Comparison of ENCODE assay signal across 11 mouse cellular contexts in genomic region chr1:86473109-86473760, GRCm38 (mm10). TPM values are rescaled to one million over a fixed set of nuclear protein-coding genes. Genes with fewer than 3 reads are reported as not detected.
A peak's percentile ranks its signal among the peaks of the same experiment; 100 is the strongest.
DNase-seq lines count a peak whose midpoint lies in the region; ATAC-seq and TF ChIP-seq lines count a peak whose summit lies in the region.
"Had no signal": no experiment of that assay in that cellular context is flagged by ENCODE, and none has a peak within 500 bp of the region (broad histone marks: within the 10 kb centered on the region; RNA-seq: fewer than 3 reads in every experiment).

No protein-coding gene starts in this region.

- H3K27me3 ChIP-seq in kidney, embryonic 15.5 days, result no peaks in the 10 kb centered on the region
- no peaks in the 10 kb centered on the region for H3K27me3 ChIP-seq in intestine, embryonic 15.5 days (replicated peaks)
- no peaks in the 10 kb centered on the region for H3K27me3 ChIP-seq in neural tube, embryonic 13.5 days
- H3K27me3 ChIP-seq: midbrain, embryonic 15.5 days; Patski had no signal

- no peak for DNase-seq in kidney, postnatal 25 days
- DNase-seq in ovary, postnatal 10 days (ENCODE audit: low spot score), result no peak
- DNase-seq in cerebellum, postnatal 4 days (ENCODE audit: low spot score in 2 of 2), result no peak
- DNase-seq: cerebellum, postnatal 14 days; spleen, adult 18-20 months had no signal

- no peak overlapping the region for H3K4me2 ChIP-seq in kidney, embryonic 15.5 days
- H3K4me2 ChIP-seq in intestine, embryonic 15.5 days (replicated peaks), result no peak overlapping the region
- H3K4me2 ChIP-seq in neural tube, embryonic 13.5 days, result no peak overlapping the region
- H3K4me2 ChIP-seq: midbrain, embryonic 15.5 days had no signal

- H3K9ac ChIP-seq in kidney, embryonic 15.5 days, result peak overlapping the region; percentile 29; the same call in 1 of the 2 replicates
- H3K9ac ChIP-seq in intestine, embryonic 15.5 days, result no peak overlapping the region
- H3K9ac ChIP-seq in neural tube, embryonic 13.5 days, result no peak overlapping the region
- H3K9ac ChIP-seq: midbrain, embryonic 15.5 days had no signal

- H3K27ac ChIP-seq in kidney, embryonic 15.5 days, result peak overlapping the region; percentile 95
- peak overlapping the region; percentile 96 for H3K27ac ChIP-seq in bone marrow, adult 2 months (ENCODE audit: control insufficient read depth, insufficient read depth, low read depth, low read length, poor library complexity)
- peak overlapping the region; percentile 93 for H3K27ac ChIP-seq in intestine, embryonic 15.5 days
- H3K27ac ChIP-seq in neural tube, embryonic 13.5 days (replicated peaks), result peak overlapping the region; percentile 68; the same call in 1 of the 2 replicates

- no peak overlapping the region for H3K4me3 ChIP-seq in kidney, embryonic 15.5 days (replicated peaks)
- H3K4me3 ChIP-seq in bone marrow, adult 2 months (replicated peaks; ENCODE audit: control insufficient read depth, low read depth, low read length), result no peak overlapping the region
- H3K4me3 ChIP-seq in intestine, embryonic 15.5 days (replicated peaks), result no peak overlapping the region
- no peak overlapping the region for H3K4me3 ChIP-seq in neural tube, embryonic 13.5 days
- H3K4me3 ChIP-seq: midbrain, embryonic 15.5 days had no signal

- 88% methylated on average over 18 of the region's 18 CpGs for WGBS in kidney, embryonic 15.5 days
- 67% methylated on average over 18 of the region's 18 CpGs for WGBS in bone marrow, adult 2 months
- 91% methylated on average over 18 of the region's 18 CpGs for WGBS in intestine, embryonic 15.5 days
- 94% methylated on average over 18 of the region's 18 CpGs for WGBS in neural tube, embryonic 13.5 days

- no peaks in the 10 kb centered on the region for H3K9me3 ChIP-seq in kidney, embryonic 15.5 days (replicated peaks)
- no peaks in the 10 kb centered on the region for H3K9me3 ChIP-seq in intestine, embryonic 15.5 days
- no peaks in the 10 kb centered on the region for H3K9me3 ChIP-seq in neural tube, embryonic 13.5 days
- H3K9me3 ChIP-seq: midbrain, embryonic 15.5 days had no signal

- no peaks in the 10 kb centered on the region for H3K36me3 ChIP-seq in kidney, embryonic 15.5 days
- no peaks in the 10 kb centered on the region for H3K36me3 ChIP-seq in intestine, embryonic 15.5 days
- H3K36me3 ChIP-seq in neural tube, embryonic 13.5 days, result no peaks in the 10 kb centered on the region
- H3K36me3 ChIP-seq: midbrain, embryonic 15.5 days had no signal

- H3K4me1 ChIP-seq in kidney, embryonic 15.5 days, result peaks cover 40% of the 10 kb centered on the region
- peaks cover 7% of the 10 kb centered on the region for H3K4me1 ChIP-seq in bone marrow, adult 2 months (ENCODE audit: control insufficient read depth, insufficient read depth, low read length)
- H3K4me1 ChIP-seq in intestine, embryonic 15.5 days (replicated peaks), result peaks cover 6% of the 10 kb centered on the region
- H3K4me1 ChIP-seq in neural tube, embryonic 13.5 days (replicated peaks), result peaks cover 16% of the 10 kb centered on the region
- H3K4me1 ChIP-seq: midbrain, embryonic 15.5 days had no signal

- TF ChIP-seq CTCF in bone marrow, adult 2 months (IDR thresholded peaks at IDR 0.05; ENCODE audit: control insufficient read depth, insufficient read depth, low read length), result no peak

- no peak for TF ChIP-seq POLR2A in bone marrow, adult 2 months (IDR thresholded peaks at IDR 0.05; ENCODE audit: borderline replicate concordance, control insufficient read depth, low read depth, low read length)

- ATAC-seq in kidney, embryonic 15.5 days (replicated peaks; ENCODE audit: low FRiP score), result no peak
- ATAC-seq in intestine, embryonic 15.5 days, result no peak
- no peak for ATAC-seq in neural tube, embryonic 13.5 days (ENCODE audit: low read depth)

RNA-seq across cellular contexts. Expression of gene Tex44, which starts 47.1 kb away (rescaled TPM):
- not detected in 2 replicates for polyA plus RNA-seq in kidney, embryonic 15.5 days (2015; fragmentation: Nextera tagmentation; extraction: Ambion mirVana)
- polyA plus RNA-seq in bone marrow, adult 2 months (2011; ENCODE audit: insufficient read depth, insufficient read length, low replicate concordance, missing spikeins), result not detected in 2 replicates
- not detected in 2 replicates for polyA plus RNA-seq in intestine, embryonic 15.5 days (2015; fragmentation: Nextera tagmentation; extraction: Ambion mirVana)
- polyA plus RNA-seq in neural tube, embryonic 13.5 days (2015; fragmentation: Nextera tagmentation; extraction: Ambion mirVana), result not detected in 2 replicates
- polyA plus RNA-seq: midbrain, embryonic 15.5 days; Patski had no signal

RNA-seq across cellular contexts. Expression of gene Nmur1, which starts 47.2 kb away (rescaled TPM):
- 0.13 TPM in 1 of 2 replicates, not detected in the other for polyA plus RNA-seq in kidney, embryonic 15.5 days (2015; fragmentation: Nextera tagmentation; extraction: Ambion mirVana)
- not detected in 2 replicates for polyA plus RNA-seq in bone marrow, adult 2 months (2011; ENCODE audit: insufficient read depth, insufficient read length, low replicate concordance, missing spikeins)
- polyA plus RNA-seq in intestine, embryonic 15.5 days (2015; fragmentation: Nextera tagmentation; extraction: Ambion mirVana), result 0.27 and 0.36 TPM in 2 replicates
- 0.49 TPM in 1 of 2 replicates, not detected in the other for polyA plus RNA-seq in neural tube, embryonic 13.5 days (2015; fragmentation: Nextera tagmentation; extraction: Ambion mirVana)
- polyA plus RNA-seq: Patski had no signal

RNA-seq across cellular contexts. Expression of gene Ptma, which starts 53.3 kb away (rescaled TPM):
- 2,949 and 3,271 TPM in 2 replicates for polyA plus RNA-seq in kidney, embryonic 15.5 days (2015; fragmentation: Nextera tagmentation; extraction: Ambion mirVana)
- 1,145 and 1,395 TPM in 2 replicates for polyA plus RNA-seq in bone marrow, adult 2 months (2011; ENCODE audit: insufficient read depth, insufficient read length, low replicate concordance, missing spikeins)
- polyA plus RNA-seq in intestine, embryonic 15.5 days (2015; fragmentation: Nextera tagmentation; extraction: Ambion mirVana), result 2,151 and 2,475 TPM in 2 replicates
- 2,347 and 2,536 TPM in 2 replicates for polyA plus RNA-seq in neural tube, embryonic 13.5 days (2015; fragmentation: Nextera tagmentation; extraction: Ambion mirVana)
